Mouse (Mus musculus) lung, postnatal 0 days (tissue): ENCODE results near the gene Col13a1.

Experiments used
- CTCF ChIP-seq: IDR thresholded peaks from 2 replicates; pipeline ENCODE4 v1.5.1; 2016; ENCODE audit warnings: antibody characterized with exemption, mild to moderate bottlenecking
- EP300 ChIP-seq: IDR thresholded peaks from 2 replicates; pipeline ENCODE4 v1.6.1; 2016; ENCODE audit warnings: antibody characterized with exemption, mild to moderate bottlenecking, control low read depth

DNA sequence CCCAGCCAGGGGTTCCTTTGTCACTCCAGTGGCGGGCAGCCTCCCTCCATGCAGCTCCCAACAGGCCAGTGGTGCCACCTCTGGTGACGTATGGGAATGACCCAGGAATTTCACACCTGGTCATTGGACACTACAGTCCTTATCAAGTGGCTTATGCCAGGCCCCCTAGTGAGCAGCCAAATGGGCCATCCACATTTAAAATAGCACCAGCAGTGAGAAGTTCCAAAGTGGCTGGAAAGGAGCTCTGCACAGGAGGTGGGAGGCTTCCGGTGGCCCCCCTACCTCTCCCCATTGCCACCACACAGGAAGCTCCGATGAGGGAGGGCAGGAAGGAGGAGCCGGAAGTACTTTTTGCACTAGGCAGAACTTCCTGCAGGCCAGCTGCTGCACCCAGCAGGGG, 72.7 kb downstream of the Col13a1 start:
- peak; percentile 53 for TF ChIP-seq CTCF
- TF ChIP-seq EP300: no peak
